Mouse (Mus musculus): Measurements from ENCODE around the gene Gm42906. TPM values are rescaled to one million over a fixed set of nuclear protein-coding genes. Genes with fewer than 3 reads are reported as not detected.

Gene Gm42906
- not detected in 2 replicates for polyA plus RNA-seq (2015; fragmentation: Nextera tagmentation; extraction: Ambion mirVana)

- no peaks in the 10 kb centered on the region for H3K9me3 ChIP-seq (replicated peaks)
- ATAC-seq = no peak
- H3K27ac ChIP-seq = no peak within 1 kb of the TSS
- H3K4me3 ChIP-seq = no peak within 1 kb of the TSS
- no peaks in the 10 kb centered on the region for H3K4me1 ChIP-seq
- no peaks in the 10 kb centered on the region for H3K27me3 ChIP-seq
- H3K9ac ChIP-seq = no peak within 1 kb of the TSS
- no peak within 1 kb of the TSS for H3K4me2 ChIP-seq
- 72% methylated on average over 3 of the region's 3 CpGs for WGBS
- no peaks in the 10 kb centered on the region for H3K36me3 ChIP-seq (ENCODE audit: poor library complexity, severe bottlenecking)
These were observed at the start of gene Gm42906 for GRCm38 (mm10) chr5:151428113-151428756. Gene Gm42906, minus strand, starts transcription at chr5:151428163.

GRCm38 (mm10) chr5:151445695-151446094, 17.7 kb upstream of the Gm42906 start:
- H3K4me1 ChIP-seq = no peaks in the 10 kb centered on the region
- no peaks in the 10 kb centered on the region for H3K27me3 ChIP-seq
- H3K27ac ChIP-seq = no peak overlapping the region
- H3K4me2 ChIP-seq = no peak overlapping the region
- ATAC-seq = no peak
- H3K9me3 ChIP-seq (replicated peaks) = no peaks in the 10 kb centered on the region
- no peak overlapping the region for H3K4me3 ChIP-seq
- H3K36me3 ChIP-seq (ENCODE audit: poor library complexity, severe bottlenecking) = no peaks in the 10 kb centered on the region
- no peak overlapping the region for H3K9ac ChIP-seq

GRCm38 (mm10) chr5:151435106-151435505, 7.1 kb upstream of the Gm42906 start:
- Histone ChIP-seq H3K4me1 (no peaks in the 10 kb centered on the region), H3K9me3 (replicated peaks) (no peaks in the 10 kb centered on the region), H3K36me3 (ENCODE audit: poor library complexity, severe bottlenecking) (no peaks in the 10 kb centered on the region), H3K9ac (no peak overlapping the region), H3K4me2 (no peak overlapping the region), H3K4me3 (no peak overlapping the region), H3K27me3 (no peaks in the 10 kb centered on the region), H3K27ac (no peak overlapping the region)
- ATAC-seq = no peak

- no peak for ATAC-seq
- no peak overlapping the region for H3K4me2 ChIP-seq
These were observed 1.5 kb downstream of the Gm42906 start for GRCm38 (mm10) chr5:151426466-151426865.

GRCm38 (mm10) chr5:151422692-151423091, 5.3 kb downstream of the Gm42906 start:
- Histone ChIP-seq H3K9me3 (replicated peaks) (no peaks in the 10 kb centered on the region), H3K27me3 (no peaks in the 10 kb centered on the region), H3K4me1 (no peaks in the 10 kb centered on the region), H3K27ac (no peak overlapping the region), H3K4me3 (no peak overlapping the region), H3K36me3 (ENCODE audit: poor library complexity, severe bottlenecking) (no peaks in the 10 kb centered on the region), H3K4me2 (no peak overlapping the region), H3K9ac (no peak overlapping the region)
- 90% methylated on average over 6 of the region's 6 CpGs for WGBS
- no peak for ATAC-seq

More at GRCm38 (mm10) chr5:151426466-151426865, 1.5 kb downstream of the Gm42906 start:
- no peak overlapping the region for H3K4me3 ChIP-seq
- no peaks in the 10 kb centered on the region for H3K9me3 ChIP-seq (replicated peaks)
- H3K36me3 ChIP-seq (ENCODE audit: poor library complexity, severe bottlenecking) = no peaks in the 10 kb centered on the region
- H3K9ac ChIP-seq = no peak overlapping the region
- H3K4me1 ChIP-seq = no peaks in the 10 kb centered on the region
- no peak overlapping the region for H3K27ac ChIP-seq
- H3K27me3 ChIP-seq = no peaks in the 10 kb centered on the region
- 80% methylated on average over 3 of the region's 3 CpGs for WGBS

GRCm38 (mm10) chr5:151421859-151422258, 6.1 kb downstream of the Gm42906 start:
- no peak for ATAC-seq
- H3K9ac ChIP-seq = no peak overlapping the region
- WGBS = 71% methylated on average over 7 of the region's 7 CpGs
- H3K4me1 ChIP-seq = no peaks in the 10 kb centered on the region
- no peaks in the 10 kb centered on the region for H3K36me3 ChIP-seq (ENCODE audit: poor library complexity, severe bottlenecking)
- no peak overlapping the region for H3K4me2 ChIP-seq
- H3K27ac ChIP-seq = no peak overlapping the region
- no peak overlapping the region for H3K4me3 ChIP-seq
- H3K9me3 ChIP-seq (replicated peaks) = no peaks in the 10 kb centered on the region
- no peaks in the 10 kb centered on the region for H3K27me3 ChIP-seq

- no peak for ATAC-seq
- Histone ChIP-seq H3K4me3 (no peak overlapping the region), H3K4me1 (no peaks in the 10 kb centered on the region), H3K36me3 (ENCODE audit: poor library complexity, severe bottlenecking) (no peaks in the 10 kb centered on the region), H3K27me3 (peaks cover 1% of the 10 kb centered on the region; the same call in 1 of the 2 replicates), H3K9ac (no peak overlapping the region), H3K9me3 (replicated peaks) (no peaks in the 10 kb centered on the region), H3K27ac (no peak overlapping the region), H3K4me2 (no peak overlapping the region)
- WGBS = 87% methylated on average over 2 of the region's 2 CpGs
These were observed 9.4 kb downstream of the Gm42906 start for GRCm38 (mm10) chr5:151418551-151418950.

GRCm38 (mm10) chr5:151417421-151418038, 10.4 kb downstream of the Gm42906 start:
- no peak overlapping the region for H3K27ac ChIP-seq

GRCm38 (mm10) chr5:151416988-151417387, 11.0 kb downstream of the Gm42906 start:
- no peak overlapping the region for H3K9ac ChIP-seq
- H3K27ac ChIP-seq = no peak overlapping the region
- WGBS = 51% methylated on average over 1 of the region's 1 CpGs
- H3K4me3 ChIP-seq = no peak overlapping the region
- peaks cover 6% of the 10 kb centered on the region; the same call in 1 of the 2 replicates for H3K4me1 ChIP-seq
- H3K27me3 ChIP-seq = peaks cover 8% of the 10 kb centered on the region
- 0 out of 2 replicates have a peak, but pooled peaks have one; percentile 38 for ATAC-seq
- H3K36me3 ChIP-seq (ENCODE audit: poor library complexity, severe bottlenecking) = no peaks in the 10 kb centered on the region
- no peak overlapping the region for H3K4me2 ChIP-seq
- H3K9me3 ChIP-seq (replicated peaks) = no peaks in the 10 kb centered on the region

More at GRCm38 (mm10) chr5:151417421-151418038, 10.4 kb downstream of the Gm42906 start:
- WGBS = 80% methylated on average over 2 of the region's 2 CpGs
- no peaks in the 10 kb centered on the region for H3K9me3 ChIP-seq (replicated peaks)
- no peak overlapping the region for H3K9ac ChIP-seq
- H3K4me3 ChIP-seq = no peak overlapping the region
- peaks cover 5% of the 10 kb centered on the region; the same call in 1 of the 2 replicates for H3K4me1 ChIP-seq
- H3K36me3 ChIP-seq (ENCODE audit: poor library complexity, severe bottlenecking) = no peaks in the 10 kb centered on the region
- H3K27me3 ChIP-seq = peaks cover 5% of the 10 kb centered on the region
- no peak overlapping the region for H3K4me2 ChIP-seq
- ATAC-seq = no peak

- 67% methylated on average over 3 of the region's 3 CpGs for WGBS
These were observed 14.3 kb downstream of the Gm42906 start for GRCm38 (mm10) chr5:151413617-151414016.

GRCm38 (mm10) chr5:151412666-151413463, 15.1 kb downstream of the Gm42906 start:
- Histone ChIP-seq H3K9me3 (replicated peaks) (no peaks in the 10 kb centered on the region), H3K36me3 (ENCODE audit: poor library complexity, severe bottlenecking) (no peaks in the 10 kb centered on the region), H3K9ac (no peak overlapping the region), H3K4me3 (no peak overlapping the region), H3K4me1 (peaks cover 24% of the 10 kb centered on the region), H3K4me2 (no peak overlapping the region), H3K27ac (no peak overlapping the region), H3K27me3 (peaks cover 24% of the 10 kb centered on the region)
- 66% methylated on average over 11 of the region's 11 CpGs for WGBS
- no peak for ATAC-seq

More at GRCm38 (mm10) chr5:151413617-151414016, 14.3 kb downstream of the Gm42906 start:
- Histone ChIP-seq H3K36me3 (ENCODE audit: poor library complexity, severe bottlenecking) (no peaks in the 10 kb centered on the region), H3K4me3 (no peak overlapping the region), H3K4me1 (peaks cover 18% of the 10 kb centered on the region), H3K4me2 (no peak overlapping the region), H3K9me3 (replicated peaks) (no peaks in the 10 kb centered on the region), H3K27me3 (peaks cover 24% of the 10 kb centered on the region), H3K9ac (no peak overlapping the region), H3K27ac (no peak overlapping the region; the same call in 1 of the 2 replicates)
- no peak for ATAC-seq

GRCm38 (mm10) chr5:151410006-151410405, 18.0 kb downstream of the Gm42906 start:
- Histone ChIP-seq H3K4me2 (no peak overlapping the region), H3K4me1 (peaks cover 31% of the 10 kb centered on the region), H3K9ac (no peak overlapping the region), H3K27ac (no peak overlapping the region), H3K27me3 (peaks cover 30% of the 10 kb centered on the region), H3K9me3 (replicated peaks) (no peaks in the 10 kb centered on the region), H3K4me3 (no peak overlapping the region), H3K36me3 (ENCODE audit: poor library complexity, severe bottlenecking) (no peaks in the 10 kb centered on the region)
- 57% methylated on average over 3 of the region's 3 CpGs for WGBS
- ATAC-seq = no peak

All from forebrain, embryonic 13.5 days (tissue).